Mouse (Mus musculus) forebrain, embryonic 11.5 days (tissue): ENCODE data around the gene Kcne2. TPM values are rescaled to one million over a fixed set of nuclear protein-coding genes. Genes with fewer than 3 reads are reported as not detected.

Experiments used
- ATAC-seq: fragments of 200-750 bp; cut with Nextera tagmentation; replicated peaks from 2 replicates; pipeline ENCODE4 v1.8.0; 2017; ENCODE audit warnings: moderate TSS enrichment; ENCODE audit not compliant: low FRiP score
- DNase-seq: peaks from one replicate; pipeline ENCODE4 v3.0.0-alpha.2; 2017; ENCODE audit warnings: low spot score
- H3K27ac ChIP-seq: fragments of 300-500 bp; sonication (generic); 2 replicates; pipeline ENCODE4 v1.5.1; 2014; ENCODE audit warnings: low read depth, low read length
- H3K27me3 ChIP-seq: fragments of 300-500 bp; sonication (generic); 2 replicates; pipeline ENCODE4 v1.6.1; 2014; ENCODE audit warnings: mild to moderate bottlenecking, low read length, mixed read lengths; ENCODE audit not compliant: control insufficient read depth, insufficient read depth
- H3K36me3 ChIP-seq: fragments of 300-500 bp; sonication (generic); 2 replicates; pipeline ENCODE4 v1.6.1; 2014; ENCODE audit warnings: mild to moderate bottlenecking, low read length, moderate library complexity, mixed read lengths; ENCODE audit not compliant: control insufficient read depth, insufficient read depth
- H3K4me1 ChIP-seq: fragments of 300-500 bp; sonication (generic); replicated peaks from 2 replicates; pipeline ENCODE4 v1.6.1; 2014; ENCODE audit warnings: low read length, mixed read lengths; ENCODE audit not compliant: control insufficient read depth, insufficient read depth
- H3K4me2 ChIP-seq: fragments of 300-500 bp; sonication (generic); 2 replicates; pipeline ENCODE4 v1.6.1; 2014; ENCODE audit warnings: low read depth, mild to moderate bottlenecking, low read length, moderate library complexity, mixed read lengths; ENCODE audit not compliant: severe bottlenecking
- H3K4me3 ChIP-seq: fragments of 300-500 bp; sonication (generic); 2 replicates; pipeline ENCODE4 v1.5.1; 2014; ENCODE audit warnings: low read depth, low read length
- H3K9ac ChIP-seq: fragments of 300-500 bp; sonication (generic); 2 replicates; pipeline ENCODE4 v1.6.1; 2014; ENCODE audit warnings: low read length
- H3K9me3 ChIP-seq: fragments of 300-500 bp; sonication (generic); 2 replicates; pipeline ENCODE4 v1.6.1; 2016; ENCODE audit warnings: low read length, mixed read lengths; ENCODE audit not compliant: control insufficient read depth
- WGBS: fragments of 180-500 bp; shearing (Covaris S2); extraction: QIAGEN DNeasy Blood & Tissue Kit; methylation state at CpG from one replicate; pipeline ENCODE4 v1.1.7; 2014; 5-methylcytosine and 5-hydroxymethylcytosine counted together
- polyA plus RNA-seq: library from polyadenylated mRNA; unstranded; fragments of >200 nt; fragmentation: Nextera tagmentation; extraction: Ambion mirVana; gene quantifications from 2 replicates; pipeline ENCODE4 v1.2.1, GENCODE M21; 2014

The Kcne2 gene
- polyA plus RNA-seq, result 0.45 TPM in 1 of 2 replicates, not detected in the other

GRCm38 (mm10) chr16:92292101-92292500 lies at the start of gene Kcne2:
Gene Kcne2 (plus strand): TSS chr16:92292389.
- no peak within 1 kb of the TSS for H3K4me2 ChIP-seq
- H3K9ac ChIP-seq, result no peak within 1 kb of the TSS
- ATAC-seq (no peak), DNase-seq (no peak)
- H3K9me3 ChIP-seq, result no peaks in the 10 kb centered on the region
- no peak within 1 kb of the TSS for H3K27ac ChIP-seq
- WGBS, result 79% methylated on average over 10 of the region's 10 CpGs
- H3K27me3 ChIP-seq, result no peaks in the 10 kb centered on the region
- H3K36me3 ChIP-seq, result no peaks in the 10 kb centered on the region
- no peak within 1 kb of the TSS for H3K4me3 ChIP-seq
- peaks cover 3% of the 10 kb centered on the region; the same call in 1 of the 2 replicates for H3K4me1 ChIP-seq

- DNase-seq, result no peak
- no peak overlapping the region for H3K4me3 ChIP-seq
- no peak overlapping the region for H3K4me2 ChIP-seq
- H3K27ac ChIP-seq, result no peak overlapping the region
- no peaks in the 10 kb centered on the region for H3K36me3 ChIP-seq
- no peaks in the 10 kb centered on the region for H3K9me3 ChIP-seq
- no peak overlapping the region for H3K9ac ChIP-seq
- no peaks in the 10 kb centered on the region for H3K4me1 ChIP-seq
- no peak for ATAC-seq
- H3K27me3 ChIP-seq, result no peaks in the 10 kb centered on the region
- 41% methylated on average over 2 of the region's 2 CpGs for WGBS
These were observed 46.3 kb upstream of the Kcne2 start for GRCm38 (mm10) chr16:92245909-92246308.

DNA sequence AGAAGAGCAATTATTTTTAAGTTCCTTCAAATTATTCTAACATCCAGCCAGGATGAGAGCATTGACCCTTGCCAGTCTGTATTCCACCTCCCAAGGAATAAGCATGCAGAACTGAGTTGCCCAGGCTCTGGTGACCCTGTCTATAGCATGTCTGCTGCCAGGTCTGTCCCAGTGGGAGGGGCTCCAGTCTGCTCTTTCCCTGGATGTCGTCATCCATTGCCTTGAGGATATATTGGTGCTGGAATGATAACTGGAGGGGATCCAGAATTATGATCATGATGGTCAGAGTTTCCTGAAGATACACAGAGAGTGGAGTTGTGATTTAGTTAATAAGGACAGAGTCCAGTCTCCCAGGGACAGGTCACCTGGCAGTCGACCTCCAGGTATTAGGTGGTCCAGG lies 45.2 kb upstream of the Kcne2 start:
- Histone ChIP-seq H3K9ac (no peak overlapping the region), H3K36me3 (no peaks in the 10 kb centered on the region), H3K4me3 (no peak overlapping the region), H3K4me2 (no peak overlapping the region), H3K9me3 (no peaks in the 10 kb centered on the region), H3K27ac (no peak overlapping the region), H3K4me1 (no peaks in the 10 kb centered on the region), H3K27me3 (no peaks in the 10 kb centered on the region)
- DNase-seq (no peak), ATAC-seq (no peak)
- 79% methylated on average over 2 of the region's 2 CpGs for WGBS

DNA sequence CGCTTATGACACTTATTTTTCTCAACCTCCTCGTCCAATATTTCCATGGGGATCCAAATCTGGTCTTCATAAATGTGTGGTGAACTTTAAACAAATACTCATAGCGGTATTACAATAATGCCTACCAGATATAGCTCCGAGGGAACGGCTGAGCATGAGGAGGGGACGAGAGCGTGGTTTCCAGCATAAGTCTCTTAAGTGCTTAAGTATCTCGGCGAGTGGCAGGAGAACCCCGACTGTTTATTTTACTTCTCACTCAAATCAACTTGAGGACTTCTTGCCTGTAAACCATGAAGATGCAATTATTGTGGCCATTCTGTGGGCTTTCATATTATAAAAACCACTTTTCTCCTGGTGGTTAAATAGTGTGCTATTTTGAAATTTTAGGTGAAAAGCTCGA lies 44.5 kb upstream of the Kcne2 start:
- ATAC-seq, result no peak
- Histone ChIP-seq H3K9me3 (no peaks in the 10 kb centered on the region), H3K27ac (no peak overlapping the region), H3K27me3 (no peaks in the 10 kb centered on the region), H3K9ac (no peak overlapping the region), H3K4me1 (no peaks in the 10 kb centered on the region), H3K4me2 (no peak overlapping the region), H3K4me3 (no peak overlapping the region), H3K36me3 (no peaks in the 10 kb centered on the region)
- WGBS, result 86% methylated on average over 11 of the region's 11 CpGs
- DNase-seq, result no peak

GRCm38 (mm10) chr16:92249681-92250080 lies 42.5 kb upstream of the Kcne2 start:
- H3K4me2 ChIP-seq, result no peak overlapping the region
- ATAC-seq (no peak), DNase-seq (no peak)
- H3K9ac ChIP-seq, result no peak overlapping the region
- H3K36me3 ChIP-seq, result no peaks in the 10 kb centered on the region
- H3K4me3 ChIP-seq, result no peak overlapping the region
- no peaks in the 10 kb centered on the region for H3K4me1 ChIP-seq
- WGBS, result 91% methylated on average over 3 of the region's 3 CpGs
- no peaks in the 10 kb centered on the region for H3K27me3 ChIP-seq
- no peak overlapping the region for H3K27ac ChIP-seq
- H3K9me3 ChIP-seq, result no peaks in the 10 kb centered on the region

DNA sequence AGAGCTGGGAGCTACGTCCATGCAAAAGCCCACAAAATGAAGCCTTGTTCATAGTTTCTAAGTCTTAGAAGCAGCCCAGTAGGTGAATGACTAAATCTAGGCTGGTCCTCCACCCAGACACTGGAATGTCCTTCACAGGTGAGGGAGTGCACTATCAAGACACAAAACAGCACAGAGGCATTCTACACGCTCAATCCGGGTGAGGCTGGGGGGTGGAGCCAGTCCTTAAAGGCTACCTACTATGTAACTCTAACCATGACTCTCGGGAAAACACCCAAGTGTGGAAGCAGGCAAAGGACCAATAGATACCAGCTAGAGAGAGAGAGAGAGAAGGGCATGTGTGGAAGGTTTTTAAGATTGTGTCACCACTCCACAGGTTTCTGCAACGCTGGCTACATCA lies 41.7 kb upstream of the Kcne2 start:
- DNase-seq, result no peak
- Histone ChIP-seq H3K27me3 (no peaks in the 10 kb centered on the region), H3K9ac (no peak overlapping the region), H3K27ac (no peak overlapping the region), H3K4me1 (no peaks in the 10 kb centered on the region), H3K36me3 (no peaks in the 10 kb centered on the region), H3K4me3 (no peak overlapping the region), H3K9me3 (no peaks in the 10 kb centered on the region), H3K4me2 (no peak overlapping the region)
- WGBS, result 88% methylated on average over 5 of the region's 5 CpGs
- no peak for ATAC-seq

DNA sequence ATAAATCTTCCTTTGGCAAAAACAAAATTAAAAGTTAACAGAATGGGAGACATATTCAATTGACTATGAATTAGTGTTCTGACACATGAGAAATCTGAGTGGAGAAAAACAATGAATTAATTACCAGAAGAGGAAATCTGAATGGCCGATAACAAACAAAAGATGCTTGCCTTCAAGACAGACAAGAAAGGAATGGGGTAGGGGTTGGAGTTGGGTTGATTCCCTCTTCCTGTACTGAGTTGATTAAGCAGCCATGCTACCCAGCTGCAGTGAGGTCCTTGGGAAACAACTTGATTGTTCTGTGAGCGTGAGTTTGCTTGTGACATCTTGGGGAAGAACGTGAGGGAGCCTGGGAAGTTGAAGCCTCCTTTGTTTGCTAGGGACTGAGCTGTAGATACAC lies 37.9 kb upstream of the Kcne2 start:
- H3K4me2 ChIP-seq, result no peak overlapping the region
- DNase-seq (no peak), ATAC-seq (no peak)
- H3K9ac ChIP-seq, result no peak overlapping the region
- no peak overlapping the region for H3K4me3 ChIP-seq
- H3K9me3 ChIP-seq, result no peaks in the 10 kb centered on the region
- H3K36me3 ChIP-seq, result no peaks in the 10 kb centered on the region
- no peaks in the 10 kb centered on the region for H3K27me3 ChIP-seq
- no peak overlapping the region for H3K27ac ChIP-seq
- H3K4me1 ChIP-seq, result no peaks in the 10 kb centered on the region
- 61% methylated on average over 3 of the region's 3 CpGs for WGBS

DNA sequence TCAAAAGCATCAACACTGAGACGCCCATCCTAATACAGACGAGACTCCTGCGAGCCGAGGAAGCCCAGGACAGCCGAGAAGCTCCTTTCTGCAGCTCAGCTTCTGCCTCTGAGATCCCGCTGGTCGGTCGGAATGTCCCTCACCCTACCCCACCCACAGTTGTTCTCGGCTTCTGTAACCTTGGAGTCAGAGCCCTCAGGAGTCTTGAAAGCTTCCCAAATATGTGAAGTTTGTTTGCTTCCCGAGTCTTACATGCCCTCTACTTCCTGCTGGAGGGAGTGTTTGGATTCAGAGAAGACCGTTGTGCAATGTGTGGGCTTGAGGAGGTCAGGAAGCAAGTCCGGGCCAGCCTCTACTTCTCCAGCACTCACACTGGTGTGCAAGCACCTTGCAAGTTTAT lies 24.3 kb upstream of the Kcne2 start:
- Histone ChIP-seq H3K27ac (no peak overlapping the region), H3K9ac (no peak overlapping the region), H3K4me3 (no peak overlapping the region), H3K4me1 (no peaks in the 10 kb centered on the region), H3K36me3 (no peaks in the 10 kb centered on the region), H3K9me3 (no peaks in the 10 kb centered on the region), H3K27me3 (no peaks in the 10 kb centered on the region), H3K4me2 (no peak overlapping the region)
- WGBS, result 82% methylated on average over 12 of the region's 12 CpGs
- ATAC-seq, result no peak
- no peak for DNase-seq

DNA sequence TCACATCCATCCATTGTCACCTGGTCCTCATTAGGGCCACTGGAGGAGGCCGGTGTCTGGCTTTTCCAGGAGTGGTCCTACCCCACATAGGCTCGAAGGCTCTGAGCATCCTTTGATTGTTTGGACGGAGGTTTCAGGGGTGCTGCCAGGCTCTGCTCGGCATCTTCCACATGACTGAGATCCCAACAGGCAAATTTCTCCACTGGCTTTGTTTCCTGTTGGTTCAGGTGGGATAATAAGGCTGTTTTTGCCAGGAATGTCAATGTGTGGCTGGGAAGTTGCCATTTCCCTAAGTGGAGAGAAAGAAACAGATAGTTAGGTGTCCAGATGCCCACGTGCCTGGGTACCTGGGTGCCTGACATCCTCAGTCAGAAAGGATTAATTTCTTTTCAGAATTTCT lies 17.7 kb upstream of the Kcne2 start:
- no peak overlapping the region for H3K4me3 ChIP-seq
- H3K27ac ChIP-seq, result no peak overlapping the region
- WGBS, result 77% methylated on average over 5 of the region's 5 CpGs
- no peaks in the 10 kb centered on the region for H3K9me3 ChIP-seq
- ATAC-seq (no peak), DNase-seq (no peak)
- H3K9ac ChIP-seq, result no peak overlapping the region
- H3K4me2 ChIP-seq, result no peak overlapping the region
- H3K4me1 ChIP-seq, result no peaks in the 10 kb centered on the region
- H3K27me3 ChIP-seq, result no peaks in the 10 kb centered on the region
- H3K36me3 ChIP-seq, result no peaks in the 10 kb centered on the region
